Mouse (Mus musculus) hindbrain, embryonic 15.5 days (tissue): ENCODE measurements at regions not wholly inside any gene's neighbourhood (a gene's known extent, or its start where the extent isn't known, plus 50 kb on each side); places are given as distances from the start of the nearest gene placed in this dataset.

Source experiments
- ATAC-seq: fragments of 200-750 bp; cut with Nextera tagmentation; 2 replicates; pipeline ENCODE4 v1.8.0; 2017; ENCODE audit warnings: low read depth, moderate number of reproducible peaks, moderate TSS enrichment; ENCODE audit not compliant: low FRiP score
- H3K27ac ChIP-seq: fragments of 300-500 bp; sonication (generic); replicated peaks from 2 replicates; pipeline ENCODE4 v1.5.1; 2015; ENCODE audit warnings: mild to moderate bottlenecking, inconsistent platforms
- H3K27me3 ChIP-seq: fragments of 300-500 bp; sonication (generic); 2 replicates; pipeline ENCODE4 v1.6.1; 2015; ENCODE audit warnings: control low read depth, inconsistent platforms
- H3K36me3 ChIP-seq: fragments of 300-500 bp; sonication (generic); 2 replicates; pipeline ENCODE4 v1.6.1; 2015; ENCODE audit warnings: control low read depth, inconsistent platforms
- H3K4me1 ChIP-seq: fragments of 300-500 bp; sonication (generic); replicated peaks from 2 replicates; pipeline ENCODE4 v1.6.1; 2015; ENCODE audit warnings: control low read depth, inconsistent platforms
- H3K4me2 ChIP-seq: fragments of 300-500 bp; sonication (generic); 2 replicates; pipeline ENCODE4 v1.6.1; 2015; ENCODE audit warnings: moderate library complexity, mild to moderate bottlenecking, inconsistent platforms
- H3K4me3 ChIP-seq: fragments of 300-500 bp; sonication (generic); 2 replicates; pipeline ENCODE4 v1.5.1; 2015; ENCODE audit warnings: mild to moderate bottlenecking, inconsistent platforms
- H3K9ac ChIP-seq: fragments of 300-500 bp; sonication (generic); 2 replicates; pipeline ENCODE4 v1.6.1; 2015; ENCODE audit warnings: inconsistent platforms
- H3K9me3 ChIP-seq: fragments of 300-500 bp; sonication (generic); 2 replicates; pipeline ENCODE4 v1.6.1; 2016; ENCODE audit warnings: control low read depth, inconsistent platforms
- WGBS: fragments of 180-500 bp; shearing (Covaris S2); methylation state at CpG from one replicate; pipeline ENCODE4 v1.1.7; 2015; 5-methylcytosine and 5-hydroxymethylcytosine counted together

DNA sequence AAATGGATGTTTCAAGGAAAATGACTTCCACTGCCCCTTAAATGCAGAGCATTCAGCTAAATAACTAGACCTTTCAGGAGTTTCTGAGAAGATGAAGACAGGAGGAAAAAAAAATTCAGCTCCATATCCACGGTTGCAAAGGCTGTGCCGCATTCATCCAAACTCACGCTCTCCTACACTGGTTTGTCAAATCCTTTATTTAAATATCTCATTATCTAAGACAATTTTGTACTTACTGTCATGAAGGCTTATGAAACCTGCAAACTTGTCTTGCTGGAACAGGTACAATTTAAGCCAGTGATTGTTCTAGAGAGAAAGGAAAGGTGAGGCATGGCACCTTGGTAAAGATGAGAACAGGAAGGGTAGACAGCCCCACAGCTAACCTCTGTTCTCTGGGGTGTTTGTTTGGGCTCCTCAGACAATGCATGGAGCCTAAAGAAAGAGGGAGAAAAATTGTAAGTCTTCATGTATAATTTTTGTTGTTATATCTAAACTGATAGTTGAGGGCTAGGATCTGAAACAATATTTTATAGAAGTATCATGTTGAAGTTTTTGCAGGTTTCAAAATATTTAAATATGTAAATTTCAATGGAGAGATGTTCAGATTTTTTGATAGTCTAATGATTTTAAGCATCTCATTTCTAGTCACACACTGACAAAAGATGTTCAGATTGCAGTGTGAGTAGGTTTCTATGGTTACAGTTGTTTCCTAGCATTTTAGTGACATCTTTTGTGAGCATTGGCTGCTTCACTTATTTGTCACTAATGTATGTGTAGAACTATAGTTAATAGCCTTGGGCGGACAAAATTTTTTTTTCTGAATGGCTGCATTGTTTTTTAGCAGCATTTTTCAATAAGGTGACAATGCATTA is 321.2 kb upstream of the Prkd1 start:
- WGBS, result 43% methylated on average over 4 of the region's 4 CpGs
- H3K4me1 ChIP-seq, result peaks cover 7% of the 10 kb centered on the region; the same call in 1 of the 2 replicates
- H3K27ac ChIP-seq, result no peak overlapping the region
- H3K27me3 ChIP-seq, result no peaks in the 10 kb centered on the region
- no peaks in the 10 kb centered on the region for H3K9me3 ChIP-seq
- H3K4me3 ChIP-seq, result no peak overlapping the region
- ATAC-seq, result no peak
- no peak overlapping the region for H3K4me2 ChIP-seq
- no peak overlapping the region for H3K9ac ChIP-seq
- no peaks in the 10 kb centered on the region for H3K36me3 ChIP-seq

DNA sequence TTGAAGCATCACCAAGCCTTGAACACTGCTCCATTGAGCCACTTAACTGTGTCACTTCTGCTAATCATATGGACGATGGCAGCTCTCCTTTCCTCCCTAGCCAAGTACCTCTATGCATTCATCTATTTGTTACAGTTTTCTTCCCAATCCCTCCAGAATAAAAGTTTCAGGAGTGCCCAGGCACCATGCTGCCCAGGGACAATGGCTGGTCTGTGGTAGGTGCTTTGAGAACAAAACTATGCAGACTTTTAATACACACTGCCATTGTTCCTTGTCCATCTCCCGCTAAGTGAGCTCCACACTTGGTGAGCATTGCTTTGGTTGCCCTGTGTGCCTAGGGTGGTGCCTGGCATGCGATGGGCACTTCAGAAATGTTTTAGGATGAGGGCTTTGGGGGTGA is 320.5 kb upstream of the Prkd1 start:
- H3K4me3 ChIP-seq, result no peak overlapping the region
- H3K9ac ChIP-seq, result no peak overlapping the region
- H3K36me3 ChIP-seq, result no peaks in the 10 kb centered on the region
- no peak for ATAC-seq
- no peaks in the 10 kb centered on the region for H3K27me3 ChIP-seq
- H3K9me3 ChIP-seq, result no peaks in the 10 kb centered on the region
- peaks cover 7% of the 10 kb centered on the region; the same call in 1 of the 2 replicates for H3K4me1 ChIP-seq
- no peak overlapping the region for H3K27ac ChIP-seq
- WGBS, result 20% methylated on average over 3 of the region's 3 CpGs
- no peak overlapping the region for H3K4me2 ChIP-seq

DNA sequence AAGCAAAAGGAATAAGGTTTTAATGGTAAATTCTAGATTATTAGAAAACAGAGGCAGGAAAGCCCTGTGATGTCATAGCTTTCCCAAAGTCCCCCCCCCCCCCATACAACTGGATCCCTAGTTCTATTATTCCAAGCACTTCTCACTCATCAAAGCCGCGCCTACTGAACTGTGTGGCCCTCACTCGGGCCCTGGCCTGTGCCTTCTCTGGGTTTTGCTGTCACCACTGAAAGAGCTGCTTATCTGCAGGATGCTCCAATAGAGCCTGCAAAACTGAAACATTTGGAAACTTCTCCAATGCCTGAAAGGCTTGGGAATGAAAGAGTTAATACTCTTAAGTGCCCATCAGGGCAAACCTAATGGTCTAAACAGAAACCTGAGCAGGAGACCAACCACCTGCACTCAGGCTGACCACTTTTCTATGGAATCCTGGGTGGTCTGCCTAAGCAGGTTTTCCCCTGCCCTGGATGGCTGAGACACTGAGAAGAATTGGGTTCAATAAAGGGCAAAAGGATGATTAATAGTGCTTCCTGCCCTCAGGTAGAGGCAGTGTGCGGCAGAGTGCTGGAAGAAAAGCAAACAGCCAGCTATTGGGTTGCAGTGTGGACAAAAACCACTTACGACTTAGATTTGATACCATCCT is 318.4 kb upstream of the Prkd1 start:
- no peaks in the 10 kb centered on the region for H3K27me3 ChIP-seq
- H3K4me3 ChIP-seq, result no peak overlapping the region
- no peak overlapping the region for H3K4me2 ChIP-seq
- no peak overlapping the region for H3K9ac ChIP-seq
- peaks cover 7% of the 10 kb centered on the region; the same call in 1 of the 2 replicates for H3K4me1 ChIP-seq
- no peaks in the 10 kb centered on the region for H3K36me3 ChIP-seq
- WGBS, result 70% methylated on average over 5 of the region's 5 CpGs
- no peaks in the 10 kb centered on the region for H3K9me3 ChIP-seq
- H3K27ac ChIP-seq, result no peak overlapping the region
- no peak for ATAC-seq

DNA sequence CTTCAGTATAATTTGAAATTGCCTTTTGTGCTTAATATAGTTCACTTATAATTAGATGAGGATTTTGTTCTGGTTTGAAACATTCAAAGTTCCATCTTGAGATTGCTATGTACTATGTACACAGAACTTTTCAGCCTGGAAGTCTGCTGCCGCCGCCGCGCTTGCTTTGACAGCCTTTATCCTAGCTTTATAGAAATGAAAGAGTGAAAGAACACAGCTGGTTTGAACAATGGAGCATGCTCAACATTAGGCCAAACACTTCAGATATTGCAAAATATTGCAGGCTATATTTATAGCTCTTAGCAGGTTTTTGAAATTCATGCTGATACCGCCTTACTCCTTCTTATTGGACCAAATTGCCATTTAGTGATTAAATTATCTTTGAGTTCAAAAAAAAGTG is 305.1 kb upstream of the Prkd1 start:
- Histone ChIP-seq H3K9me3 (no peaks in the 10 kb centered on the region), H3K9ac (no peak overlapping the region), H3K4me2 (no peak overlapping the region), H3K4me3 (no peak overlapping the region), H3K27ac (no peak overlapping the region), H3K36me3 (no peaks in the 10 kb centered on the region), H3K4me1 (no peaks in the 10 kb centered on the region), H3K27me3 (no peaks in the 10 kb centered on the region)
- ATAC-seq, result no peak
- 97% methylated on average over 5 of the region's 5 CpGs for WGBS

DNA sequence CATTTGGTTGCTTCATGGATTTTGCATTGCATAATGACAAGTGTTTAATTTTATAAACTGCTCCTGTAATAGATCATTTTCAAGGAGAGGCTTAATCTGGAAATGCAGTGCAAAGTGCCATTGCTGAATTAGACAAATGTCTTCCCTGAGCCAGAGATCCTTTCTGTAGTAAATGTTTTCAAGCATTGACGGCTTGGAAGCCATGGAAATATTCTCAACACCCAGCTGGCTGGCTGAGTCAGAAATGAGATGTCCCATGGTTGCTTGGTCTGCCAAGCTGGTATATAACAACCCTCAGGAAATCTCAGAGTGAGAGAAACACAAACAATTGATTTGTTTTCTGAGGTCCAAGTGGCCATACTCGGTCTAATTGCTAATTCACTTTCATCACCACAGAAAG is 298.1 kb upstream of the Prkd1 start:
- Histone ChIP-seq H3K36me3 (no peaks in the 10 kb centered on the region), H3K27ac (no peak overlapping the region), H3K9me3 (no peaks in the 10 kb centered on the region), H3K9ac (no peak overlapping the region), H3K4me3 (no peak overlapping the region), H3K27me3 (no peaks in the 10 kb centered on the region), H3K4me1 (peaks cover 8% of the 10 kb centered on the region), H3K4me2 (no peak overlapping the region)
- WGBS, result 75% methylated on average over 2 of the region's 2 CpGs
- no peak for ATAC-seq

DNA sequence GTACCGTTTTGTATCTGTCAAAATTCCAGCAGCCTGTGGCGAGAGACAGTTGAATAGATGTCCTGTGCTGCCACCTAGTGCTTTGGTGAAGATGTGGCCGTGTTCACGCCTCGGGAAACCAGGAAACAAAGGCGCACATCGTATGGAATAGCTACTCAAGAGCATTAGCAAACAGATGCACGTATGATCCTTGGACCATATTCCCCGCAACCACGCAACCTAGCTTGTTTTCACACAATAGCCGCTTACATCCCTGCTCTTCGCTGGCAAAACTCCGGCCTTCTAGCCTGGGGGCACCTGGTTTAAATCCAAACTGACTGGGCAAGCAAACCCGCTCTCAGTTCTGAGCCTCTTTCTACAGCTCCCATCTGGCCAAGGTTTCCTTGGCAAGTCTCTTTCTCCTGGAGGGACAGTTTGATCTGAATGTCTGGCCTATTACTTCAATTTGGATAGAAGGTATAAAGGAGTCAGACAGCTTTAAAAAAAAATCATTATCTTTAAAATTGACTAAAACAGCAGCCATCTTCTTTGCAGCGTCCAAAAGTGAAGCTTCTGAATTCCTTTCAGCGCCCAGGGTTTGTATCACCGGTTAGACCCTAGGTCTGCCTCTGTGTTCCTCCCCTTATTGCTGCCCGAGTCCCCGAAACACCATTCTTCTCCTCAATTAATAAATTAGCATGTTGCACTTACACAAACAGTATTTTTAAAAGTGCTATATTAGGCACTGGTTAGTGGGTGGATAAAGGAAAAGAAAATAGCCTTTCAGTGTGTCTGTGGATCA is 295.0 kb upstream of the Prkd1 start:
- Histone ChIP-seq H3K4me1 (peaks cover 8% of the 10 kb centered on the region), H3K27ac (peak overlapping the region; percentile 40; the same call in 1 of the 2 replicates), H3K27me3 (no peaks in the 10 kb centered on the region), H3K4me2 (peak overlapping the region; percentile 52), H3K9ac (peak overlapping the region; percentile 36), H3K9me3 (no peaks in the 10 kb centered on the region), H3K36me3 (no peaks in the 10 kb centered on the region), H3K4me3 (peak overlapping the region; percentile 29)
- WGBS, result 21% methylated on average over 19 of the region's 19 CpGs
- peak; percentile 92 for ATAC-seq

DNA sequence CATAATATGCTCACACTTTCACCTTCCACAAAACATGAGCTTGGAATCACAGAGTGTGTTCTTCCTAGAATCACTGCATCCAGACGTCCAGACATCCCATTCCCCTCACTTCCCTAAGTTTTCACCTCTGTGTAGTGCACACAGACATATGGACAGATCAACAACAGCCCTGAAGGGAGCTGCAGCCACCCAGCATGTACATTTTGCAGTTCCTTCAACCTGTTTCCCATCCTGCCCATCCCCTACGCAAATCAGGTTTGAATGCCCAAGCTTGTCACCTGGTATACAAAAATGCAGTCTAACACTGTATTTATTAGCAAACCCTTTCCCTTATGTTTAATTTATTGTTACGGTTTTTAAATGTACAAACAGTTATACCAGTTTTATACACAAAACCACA is 294.4 kb upstream of the Prkd1 start:
- Histone ChIP-seq H3K36me3 (no peaks in the 10 kb centered on the region), H3K9me3 (no peaks in the 10 kb centered on the region), H3K27me3 (no peaks in the 10 kb centered on the region), H3K4me2 (peak overlapping the region; percentile 52), H3K27ac (no peak overlapping the region), H3K9ac (no peak overlapping the region), H3K4me1 (peaks cover 8% of the 10 kb centered on the region), H3K4me3 (peak overlapping the region; percentile 29; the same call in 1 of the 2 replicates)
- peak; percentile 69 for ATAC-seq
- WGBS, result 48% methylated on average over 3 of the region's 3 CpGs

DNA sequence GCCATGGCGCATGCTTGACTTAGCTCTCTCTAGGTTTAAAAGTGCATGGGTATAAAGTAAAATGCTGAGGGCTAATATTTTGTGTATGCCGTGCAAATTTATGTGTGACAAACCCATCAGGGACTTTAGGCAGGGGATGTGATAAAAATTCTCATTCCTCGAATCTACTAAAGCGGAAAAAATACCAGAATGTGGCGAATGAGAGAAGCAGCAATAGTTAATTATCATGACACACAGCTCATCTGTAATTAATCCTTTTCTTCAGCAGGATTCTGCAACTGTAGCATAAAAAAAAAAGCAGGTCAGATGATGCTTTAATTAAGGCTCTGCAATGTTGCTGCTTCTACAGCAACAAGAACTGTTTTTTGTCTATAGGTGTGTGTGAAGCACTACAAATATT is 286.6 kb upstream of the Prkd1 start:
- no peak overlapping the region for H3K4me3 ChIP-seq
- no peaks in the 10 kb centered on the region for H3K36me3 ChIP-seq
- H3K4me1 ChIP-seq, result no peaks in the 10 kb centered on the region
- no peak overlapping the region for H3K9ac ChIP-seq
- H3K4me2 ChIP-seq, result no peak overlapping the region
- 70% methylated on average over 5 of the region's 5 CpGs for WGBS
- no peak overlapping the region for H3K27ac ChIP-seq
- no peaks in the 10 kb centered on the region for H3K27me3 ChIP-seq
- H3K9me3 ChIP-seq, result no peaks in the 10 kb centered on the region
- no peak for ATAC-seq

DNA sequence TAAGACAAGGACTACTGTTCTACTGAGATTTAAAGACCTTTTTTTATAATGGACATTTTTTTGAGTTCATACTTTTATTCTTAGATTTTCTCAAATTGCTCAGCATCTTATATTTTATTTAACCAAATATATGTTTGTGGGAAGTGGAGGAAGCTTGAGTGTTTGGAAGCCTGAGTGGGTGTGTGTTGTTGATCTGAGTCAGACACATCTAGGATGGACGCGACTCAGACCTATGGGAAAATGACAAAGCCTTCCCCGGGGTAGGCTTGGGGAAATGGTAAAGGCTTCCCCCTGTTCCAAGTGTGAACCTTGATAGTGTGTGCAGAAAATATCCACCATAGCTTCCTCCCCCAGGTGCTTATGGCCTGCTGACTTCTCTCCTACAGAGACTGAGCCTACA is 283.6 kb upstream of the Prkd1 start:
- WGBS, result 96% methylated on average over 3 of the region's 3 CpGs
- H3K4me2 ChIP-seq, result no peak overlapping the region

DNA sequence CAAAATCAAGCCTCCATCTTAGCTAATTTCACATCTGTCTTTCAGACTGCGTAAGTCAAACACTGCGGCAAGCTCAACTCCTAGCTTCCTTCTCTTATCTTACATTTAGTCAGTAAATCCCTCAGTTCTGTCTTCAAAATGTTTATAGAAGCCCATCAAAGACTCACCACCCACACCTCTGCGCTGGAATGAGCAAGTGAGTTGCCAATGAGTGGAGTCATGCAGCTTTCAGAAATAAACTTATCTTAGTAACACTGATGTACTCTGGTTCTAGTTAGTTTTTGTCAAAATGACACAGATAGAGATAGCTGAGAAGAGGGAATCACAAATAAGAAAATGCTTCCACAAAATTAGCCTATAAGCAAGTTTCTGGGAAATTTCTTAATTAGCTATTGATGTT is 280.7 kb upstream of the Prkd1 start:
- Histone ChIP-seq H3K9ac (no peak overlapping the region), H3K4me3 (no peak overlapping the region), H3K9me3 (no peaks in the 10 kb centered on the region), H3K4me2 (no peak overlapping the region), H3K4me1 (no peaks in the 10 kb centered on the region), H3K27me3 (no peaks in the 10 kb centered on the region), H3K27ac (no peak overlapping the region), H3K36me3 (no peaks in the 10 kb centered on the region)
- no peak for ATAC-seq
- WGBS, result 89% methylated on average over 3 of the region's 3 CpGs

More for the DNA sequence above, 283.6 kb upstream of the Prkd1 start:
- no peaks in the 10 kb centered on the region for H3K36me3 ChIP-seq
- H3K4me3 ChIP-seq, result no peak overlapping the region
- no peaks in the 10 kb centered on the region for H3K4me1 ChIP-seq
- no peaks in the 10 kb centered on the region for H3K27me3 ChIP-seq
- no peak overlapping the region for H3K9ac ChIP-seq
- no peak for ATAC-seq
- no peak overlapping the region for H3K27ac ChIP-seq
- H3K9me3 ChIP-seq, result no peaks in the 10 kb centered on the region

DNA sequence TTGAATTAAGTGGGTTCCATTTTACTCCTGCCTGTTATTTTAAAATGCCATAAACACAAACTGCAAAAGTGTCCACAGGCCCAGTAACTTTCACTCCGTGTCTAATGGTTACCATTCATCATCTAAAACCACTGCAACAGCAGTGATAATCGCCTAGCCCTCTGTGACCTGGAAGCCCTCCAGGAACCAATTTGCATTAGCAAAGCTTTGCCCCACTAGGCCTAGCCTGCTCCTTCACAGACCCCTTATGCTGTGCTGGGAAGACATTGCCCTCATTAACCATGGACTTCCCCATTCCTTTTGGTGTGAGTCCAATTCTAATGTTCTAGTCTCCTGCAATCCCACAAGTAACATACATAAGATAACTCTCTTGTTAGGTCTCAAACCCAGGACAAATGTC is 277.3 kb upstream of the Prkd1 start:
- Histone ChIP-seq H3K27me3 (no peaks in the 10 kb centered on the region), H3K4me2 (no peak overlapping the region), H3K36me3 (no peaks in the 10 kb centered on the region), H3K27ac (no peak overlapping the region), H3K4me1 (no peaks in the 10 kb centered on the region), H3K9ac (no peak overlapping the region), H3K9me3 (no peaks in the 10 kb centered on the region), H3K4me3 (no peak overlapping the region)
- WGBS, result 24% methylated on average over 2 of the region's 2 CpGs
- ATAC-seq, result no peak

DNA sequence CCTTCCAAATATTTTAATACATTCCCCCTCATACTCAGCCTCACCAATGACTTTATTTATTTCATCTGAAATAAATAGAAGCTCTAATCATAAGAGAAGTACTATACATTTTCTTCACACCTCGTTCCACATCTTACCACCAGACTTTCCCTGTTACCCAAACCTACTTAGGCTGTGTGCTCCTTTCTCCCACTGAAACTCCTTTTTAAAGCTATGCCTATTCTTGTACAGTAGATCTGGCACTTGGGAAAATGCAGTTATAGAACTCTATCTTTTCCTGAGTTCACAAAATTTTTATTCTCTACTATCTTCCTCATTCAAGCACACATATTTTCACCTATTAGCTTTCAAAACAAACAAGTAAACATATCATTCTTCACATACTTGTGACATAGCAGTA is 272.8 kb upstream of the Prkd1 start:
- Histone ChIP-seq H3K36me3 (no peaks in the 10 kb centered on the region), H3K27ac (no peak overlapping the region), H3K4me2 (no peak overlapping the region), H3K4me3 (no peak overlapping the region), H3K9ac (no peak overlapping the region), H3K4me1 (no peaks in the 10 kb centered on the region), H3K9me3 (no peaks in the 10 kb centered on the region), H3K27me3 (no peaks in the 10 kb centered on the region)
- ATAC-seq, result no peak
- 93% methylated on average over 1 of the region's 1 CpGs for WGBS
